Mouse (Mus musculus): ENCODE results near the gene Rap1gap. TPM values are rescaled to one million over a fixed set of nuclear protein-coding genes. Genes with fewer than 3 reads are reported as not detected.

Gene Rap1gap
- polyA plus RNA-seq, 1 experiment: 9.5 TPM

DNA sequence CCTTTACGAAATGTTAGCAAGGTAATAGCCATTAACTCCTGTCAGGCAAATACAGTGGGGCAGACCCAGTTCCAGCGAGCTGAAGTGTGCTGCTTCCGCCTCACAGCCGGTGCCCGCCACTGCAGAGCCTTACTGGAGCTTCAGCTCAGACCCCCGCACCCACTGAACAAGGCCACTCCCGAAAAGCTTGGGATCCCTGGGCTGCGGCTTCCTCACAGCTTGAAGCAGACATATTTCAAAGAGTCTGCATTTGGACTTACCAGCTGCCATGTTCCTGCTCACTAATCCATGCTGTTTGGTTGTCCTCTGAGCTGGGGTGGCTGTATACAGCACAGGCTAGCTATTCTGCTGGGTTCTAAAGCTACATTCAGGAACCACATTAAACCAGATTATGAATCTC, 6.9 kb upstream of the Rap1gap start:
- Histone ChIP-seq H3K36me3 (ENCODE audit: control insufficient read depth, insufficient read depth, low read length, poor library complexity, severe bottlenecking) (peaks cover 42% of the 10 kb centered on the region), H3K27ac (ENCODE audit: insufficient read depth, low read length) (no peak overlapping the region), H3K4me1 (ENCODE audit: control insufficient read depth, insufficient read depth, low read length) (peaks cover 2% of the 10 kb centered on the region), H3K27me3 (ENCODE audit: control insufficient read depth, insufficient read depth, low read length, poor library complexity, severe bottlenecking) (no peaks in the 10 kb centered on the region), H3K4me3 (ENCODE audit: low read depth, low read length) (no peak overlapping the region), H3K9me3 (replicated peaks; ENCODE audit: control insufficient read depth, insufficient read depth, low read length, poor library complexity, severe bottlenecking) (no peaks in the 10 kb centered on the region), H3K9ac (ENCODE audit: low read depth, poor library complexity, severe bottlenecking) (no peak overlapping the region)
- TF ChIP-seq CTCF (IDR thresholded peaks at IDR 0.05; ENCODE audit: low read depth, low read length): no peak
- no peak for TF ChIP-seq EP300 (IDR thresholded peaks at IDR 0.05; ENCODE audit: insufficient read depth, low read depth, low read length)
- TF ChIP-seq POLR2A (IDR thresholded peaks at IDR 0.05; ENCODE audit: insufficient read depth, low read length): no peak

- Histone ChIP-seq H3K36me3 (ENCODE audit: control insufficient read depth, insufficient read depth, low read length, poor library complexity, severe bottlenecking) (peaks cover 30% of the 10 kb centered on the region), H3K4me1 (ENCODE audit: control insufficient read depth, insufficient read depth, low read length) (peaks cover 2% of the 10 kb centered on the region), H3K27ac (ENCODE audit: insufficient read depth, low read length) (peak overlapping the region; percentile 57), H3K27me3 (ENCODE audit: control insufficient read depth, insufficient read depth, low read length, poor library complexity, severe bottlenecking) (no peaks in the 10 kb centered on the region), H3K4me3 (ENCODE audit: low read depth, low read length) (no peak overlapping the region), H3K9ac (ENCODE audit: low read depth, poor library complexity, severe bottlenecking) (no peak overlapping the region), H3K9me3 (replicated peaks; ENCODE audit: control insufficient read depth, insufficient read depth, low read length, poor library complexity, severe bottlenecking) (no peaks in the 10 kb centered on the region)
- TF ChIP-seq EP300 (IDR thresholded peaks at IDR 0.05; ENCODE audit: insufficient read depth, low read depth, low read length): 0 out of 2 replicates have a peak, but pooled peaks have one; percentile 22
- no peak for TF ChIP-seq CTCF (IDR thresholded peaks at IDR 0.05; ENCODE audit: low read depth, low read length)
- no peak for TF ChIP-seq POLR2A (IDR thresholded peaks at IDR 0.05; ENCODE audit: insufficient read depth, low read length)
These were observed 5.0 kb upstream of the Rap1gap start for GRCm38 (mm10) chr4:137659541-137659940.

- Histone ChIP-seq H3K9me3 (replicated peaks; ENCODE audit: control insufficient read depth, insufficient read depth, low read length, poor library complexity, severe bottlenecking) (no peaks in the 10 kb centered on the region), H3K4me1 (ENCODE audit: control insufficient read depth, insufficient read depth, low read length) (peaks cover 2% of the 10 kb centered on the region), H3K27me3 (ENCODE audit: control insufficient read depth, insufficient read depth, low read length, poor library complexity, severe bottlenecking) (no peaks in the 10 kb centered on the region), H3K36me3 (ENCODE audit: control insufficient read depth, insufficient read depth, low read length, poor library complexity, severe bottlenecking) (peaks cover 20% of the 10 kb centered on the region), H3K9ac (ENCODE audit: low read depth, poor library complexity, severe bottlenecking) (no peak overlapping the region), H3K27ac (ENCODE audit: insufficient read depth, low read length) (peak overlapping the region; percentile 8; the same call in 1 of the 2 replicates), H3K4me3 (ENCODE audit: low read depth, low read length) (no peak overlapping the region)
- no peak for TF ChIP-seq POLR2A (IDR thresholded peaks at IDR 0.05; ENCODE audit: insufficient read depth, low read length)
- no peak for TF ChIP-seq EP300 (IDR thresholded peaks at IDR 0.05; ENCODE audit: insufficient read depth, low read depth, low read length)
- no peak for TF ChIP-seq CTCF (IDR thresholded peaks at IDR 0.05; ENCODE audit: low read depth, low read length)
These were observed 4.0 kb upstream of the Rap1gap start for GRCm38 (mm10) chr4:137660364-137661077.

DNA sequence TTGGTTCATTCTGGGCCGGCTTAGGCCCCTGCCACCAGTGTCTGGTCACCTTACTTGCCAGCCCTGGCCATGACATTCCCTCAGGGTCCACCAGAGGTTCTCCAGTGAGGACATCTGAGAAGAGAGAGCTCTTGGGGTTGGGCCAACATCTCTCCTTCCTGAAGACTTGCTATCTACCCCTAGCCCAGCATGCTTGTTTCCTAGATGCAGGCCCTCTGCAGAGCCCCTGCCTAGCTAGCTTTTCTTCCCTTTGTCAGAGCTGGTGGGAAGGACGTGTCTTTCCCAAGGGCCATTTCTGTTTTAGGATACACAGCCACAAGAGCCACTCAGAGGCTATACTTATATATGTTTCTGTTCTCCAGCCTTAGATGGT, 3.5 kb upstream of the Rap1gap start:
- H3K36me3 ChIP-seq (ENCODE audit: control insufficient read depth, insufficient read depth, low read length, poor library complexity, severe bottlenecking): peaks cover 14% of the 10 kb centered on the region
- peaks cover 2% of the 10 kb centered on the region for H3K4me1 ChIP-seq (ENCODE audit: control insufficient read depth, insufficient read depth, low read length)
- no peak overlapping the region for H3K4me3 ChIP-seq (ENCODE audit: low read depth, low read length)
- no peaks in the 10 kb centered on the region for H3K9me3 ChIP-seq (replicated peaks; ENCODE audit: control insufficient read depth, insufficient read depth, low read length, poor library complexity, severe bottlenecking)
- H3K27me3 ChIP-seq (ENCODE audit: control insufficient read depth, insufficient read depth, low read length, poor library complexity, severe bottlenecking): no peaks in the 10 kb centered on the region
- H3K27ac ChIP-seq (ENCODE audit: insufficient read depth, low read length): no peak overlapping the region
- no peak overlapping the region for H3K9ac ChIP-seq (ENCODE audit: low read depth, poor library complexity, severe bottlenecking)
- TF ChIP-seq POLR2A (IDR thresholded peaks at IDR 0.05; ENCODE audit: insufficient read depth, low read length) (no peak), EP300 (IDR thresholded peaks at IDR 0.05; ENCODE audit: insufficient read depth, low read depth, low read length) (no peak), CTCF (IDR thresholded peaks at IDR 0.05; ENCODE audit: low read depth, low read length) (no peak)

DNA sequence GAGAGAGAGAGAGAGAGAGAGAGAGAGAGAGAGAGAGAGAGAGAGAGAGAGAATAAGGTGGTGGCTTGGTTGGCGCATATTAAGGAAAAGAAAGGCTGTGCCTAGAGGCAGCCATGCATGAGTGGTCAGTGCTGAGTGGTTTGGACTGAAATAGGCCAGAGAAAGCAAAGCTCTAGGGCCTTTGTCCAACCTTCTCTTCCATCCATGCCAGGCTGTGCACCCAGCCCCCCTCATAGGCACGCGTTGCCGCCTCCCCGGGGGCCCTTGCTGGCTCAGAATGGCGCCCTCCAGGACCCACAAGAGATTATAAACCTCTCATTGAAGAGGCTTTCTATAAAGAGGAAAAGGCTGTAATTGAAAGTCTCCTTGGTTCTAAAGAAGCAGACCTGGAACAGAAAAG, 3.0 kb upstream of the Rap1gap start:
- H3K27ac ChIP-seq (ENCODE audit: insufficient read depth, low read length): no peak overlapping the region
- TF ChIP-seq EP300 (IDR thresholded peaks at IDR 0.05; ENCODE audit: insufficient read depth, low read depth, low read length) (no peak), POLR2A (IDR thresholded peaks at IDR 0.05; ENCODE audit: insufficient read depth, low read length) (no peak), CTCF (IDR thresholded peaks at IDR 0.05; ENCODE audit: low read depth, low read length) (no peak)

GRCm38 (mm10) chr4:137663491-137663890, 1.0 kb upstream of the Rap1gap start:
- Histone ChIP-seq H3K36me3 (ENCODE audit: control insufficient read depth, insufficient read depth, low read length, poor library complexity, severe bottlenecking) (no peaks in the 10 kb centered on the region), H3K9ac (ENCODE audit: low read depth, poor library complexity, severe bottlenecking) (no peak overlapping the region), H3K27ac (ENCODE audit: insufficient read depth, low read length) (no peak overlapping the region), H3K4me1 (ENCODE audit: control insufficient read depth, insufficient read depth, low read length) (peaks cover under 1% of the 10 kb centered on the region), H3K9me3 (replicated peaks; ENCODE audit: control insufficient read depth, insufficient read depth, low read length, poor library complexity, severe bottlenecking) (no peaks in the 10 kb centered on the region), H3K4me3 (ENCODE audit: low read depth, low read length) (no peak overlapping the region), H3K27me3 (ENCODE audit: control insufficient read depth, insufficient read depth, low read length, poor library complexity, severe bottlenecking) (no peaks in the 10 kb centered on the region)
- no peak for TF ChIP-seq CTCF (IDR thresholded peaks at IDR 0.05; ENCODE audit: low read depth, low read length)
- no peak for TF ChIP-seq EP300 (IDR thresholded peaks at IDR 0.05; ENCODE audit: insufficient read depth, low read depth, low read length)
- no peak for TF ChIP-seq POLR2A (IDR thresholded peaks at IDR 0.05; ENCODE audit: insufficient read depth, low read length)

More for the DNA sequence above, 3.0 kb upstream of the Rap1gap start:
- H3K9ac ChIP-seq (ENCODE audit: low read depth, poor library complexity, severe bottlenecking): no peak overlapping the region
- no peaks in the 10 kb centered on the region for H3K27me3 ChIP-seq (ENCODE audit: control insufficient read depth, insufficient read depth, low read length, poor library complexity, severe bottlenecking)
- peaks cover 10% of the 10 kb centered on the region for H3K36me3 ChIP-seq (ENCODE audit: control insufficient read depth, insufficient read depth, low read length, poor library complexity, severe bottlenecking)
- no peak overlapping the region for H3K4me3 ChIP-seq (ENCODE audit: low read depth, low read length)
- H3K9me3 ChIP-seq (replicated peaks; ENCODE audit: control insufficient read depth, insufficient read depth, low read length, poor library complexity, severe bottlenecking): no peaks in the 10 kb centered on the region
- peaks cover 2% of the 10 kb centered on the region for H3K4me1 ChIP-seq (ENCODE audit: control insufficient read depth, insufficient read depth, low read length)

Data from ES-Bruce4 (cell line).